Mouse (Mus musculus) ovary, postnatal 10 days (tissue): ENCODE measurements around the gene Gosr2.

ENCODE experiments used
- DNase-seq: peaks from one replicate; pipeline ENCODE4 v3.0.0; 2022; ENCODE audit warnings: low spot score

The Gosr2 gene

GRCm38 (mm10) chr11:103647921-103648620 lies 49.6 kb downstream of the Gosr2 start:
- no peak for DNase-seq

GRCm38 (mm10) chr11:103646301-103646700 lies 51.4 kb downstream of the Gosr2 start:
- DNase-seq, result no peak

GRCm38 (mm10) chr11:103645731-103646130 lies 52.0 kb downstream of the Gosr2 start:
- DNase-seq, result no peak

GRCm38 (mm10) chr11:103643211-103643610 lies 54.5 kb downstream of the Gosr2 start:
- DNase-seq, result no peak

GRCm38 (mm10) chr11:103639407-103639946 lies 58.2 kb downstream of the Gosr2 start:
- no peak for DNase-seq

- no peak for DNase-seq
Observed at GRCm38 (mm10) chr11:103638790-103639189, 58.9 kb downstream of the Gosr2 start, which contains the start of gene Lyzl6. Gene Lyzl6 (minus strand): TSS chr11:103638890.

GRCm38 (mm10) chr11:103636261-103636660 lies 61.4 kb downstream of the Gosr2 start:
- DNase-seq, result no peak

- no peak for DNase-seq
Observed at GRCm38 (mm10) chr11:103635481-103635880, 62.2 kb downstream of the Gosr2 start.

GRCm38 (mm10) chr11:103634806-103635205 lies 62.9 kb downstream of the Gosr2 start:
- no peak for DNase-seq

GRCm38 (mm10) chr11:103627453-103627852 lies 70.2 kb downstream of the Gosr2 start:
- no peak for DNase-seq
